Mouse (Mus musculus) thymus, adult 2 months (tissue): ENCODE data around the gene BC048679. TPM values are rescaled to one million over a fixed set of nuclear protein-coding genes. Genes with fewer than 3 reads are reported as not detected.

Source experiments
- DNase-seq: peaks from one replicate; pipeline ENCODE4 v3.0.0; 2021
- H3K27ac ChIP-seq: fragments of 200-500 bp; 2 replicates; pipeline ENCODE4 v1.5.1; 2012; ENCODE audit warnings: low read length, control low read depth; ENCODE audit not compliant: control insufficient read depth, insufficient read depth
- H3K27me3 ChIP-seq: fragments of 200-500 bp; 2 replicates; pipeline ENCODE4 v1.6.1; 2012; ENCODE audit warnings: mild to moderate bottlenecking, low read length, moderate library complexity, mixed read lengths; ENCODE audit not compliant: control insufficient read depth, insufficient read depth
- H3K36me3 ChIP-seq: fragments of 200-500 bp; 2 replicates; pipeline ENCODE4 v1.6.1; 2012; ENCODE audit warnings: mild to moderate bottlenecking, low read length, moderate library complexity; ENCODE audit not compliant: control insufficient read depth, insufficient read depth
- H3K4me1 ChIP-seq: fragments of 200-500 bp; replicated peaks from 2 replicates; pipeline ENCODE4 v1.6.1; 2012; ENCODE audit warnings: low read length; ENCODE audit not compliant: control insufficient read depth, insufficient read depth
- H3K4me3 ChIP-seq: fragments of 200-500 bp; 2 replicates; pipeline ENCODE4 v1.5.1; 2012; ENCODE audit warnings: mild to moderate bottlenecking, low read length, control low read depth, moderate library complexity; ENCODE audit not compliant: control insufficient read depth, insufficient read depth
- CTCF ChIP-seq: fragments of 200-500 bp; IDR thresholded peaks from 2 replicates; pipeline ENCODE4 v1.5.1; 2012; ENCODE audit warnings: mild to moderate bottlenecking, control low read depth, low read length, moderate library complexity, borderline replicate concordance; ENCODE audit not compliant: control insufficient read depth, poor library complexity, insufficient read depth; ENCODE audit errors: extremely low read depth
- POLR2A ChIP-seq: fragments of 200-500 bp; IDR thresholded peaks from 2 replicates; pipeline ENCODE4 v1.6.1; 2012; ENCODE audit warnings: mild to moderate bottlenecking, low read length, control low read depth, moderate library complexity; ENCODE audit not compliant: control insufficient read depth, poor library complexity, insufficient read depth; ENCODE audit errors: extremely low read depth
- WGBS: fragments of 180-500 bp; shearing (Covaris S2); methylation state at CpG from one replicate; pipeline ENCODE4 v1.1.7; 2018; 5-methylcytosine and 5-hydroxymethylcytosine counted together
- polyA plus RNA-seq: library from polyadenylated mRNA; depleted of rRNA; stranded (reverse); fragments of >200 nt; gene quantifications from 2 replicates; pipeline ENCODE4 v1.2.3, GENCODE M21; 2012; rRNA removed

BC048679 gene
- not detected in 2 replicates for polyA plus RNA-seq

GRCm38 (mm10) chr7:81498181-81498580 is at the start of gene BC048679:
TSS of gene BC048679 (minus strand) at chr7:81498281.
- TF ChIP-seq CTCF (no peak), POLR2A (no peak)
- whole genome bisulfite sequencing, result 69% methylated on average over 7 of the region's 7 CpGs
- Histone ChIP-seq H3K4me1 (no peaks in the 10 kb centered on the region; the same call in 1 of the 2 replicates), H3K36me3 (no peaks in the 10 kb centered on the region), H3K4me3 (no peak within 1 kb of the TSS), H3K27ac (no peak within 1 kb of the TSS), H3K27me3 (peaks cover 5% of the 10 kb centered on the region; the same call in 1 of the 2 replicates)
- no peak for DNase-seq

GRCm38 (mm10) chr7:81542934-81543333 is 44.9 kb upstream of the BC048679 start:
- H3K4me1 ChIP-seq, result no peaks in the 10 kb centered on the region
- H3K27me3 ChIP-seq, result no peaks in the 10 kb centered on the region
- WGBS, result 96% methylated on average over 8 of the region's 8 CpGs
- TF ChIP-seq POLR2A (no peak), CTCF (no peak)
- no peak for DNase-seq
- H3K36me3 ChIP-seq, result no peaks in the 10 kb centered on the region
- no peak overlapping the region for H3K27ac ChIP-seq
- no peak overlapping the region for H3K4me3 ChIP-seq

GRCm38 (mm10) chr7:81541924-81542524 is 43.9 kb upstream of the BC048679 start:
- H3K36me3 ChIP-seq, result no peaks in the 10 kb centered on the region
- H3K27ac ChIP-seq, result no peak overlapping the region
- H3K4me1 ChIP-seq, result no peaks in the 10 kb centered on the region
- WGBS, result 87% methylated on average over 7 of the region's 7 CpGs
- no peak for DNase-seq
- H3K27me3 ChIP-seq, result no peaks in the 10 kb centered on the region
- TF ChIP-seq POLR2A (no peak), CTCF (no peak)
- H3K4me3 ChIP-seq, result no peak overlapping the region

GRCm38 (mm10) chr7:81540999-81541398 is 42.9 kb upstream of the BC048679 start:
- DNase-seq, result no peak
- Histone ChIP-seq H3K27ac (no peak overlapping the region), H3K36me3 (no peaks in the 10 kb centered on the region), H3K4me3 (no peak overlapping the region), H3K27me3 (no peaks in the 10 kb centered on the region), H3K4me1 (no peaks in the 10 kb centered on the region)
- TF ChIP-seq CTCF, result no peak
- no peak for TF ChIP-seq POLR2A
- 93% methylated on average over 1 of the region's 1 CpGs for WGBS

- DNase-seq, result no peak
- no peak for TF ChIP-seq CTCF
- TF ChIP-seq POLR2A, result no peak
- 83% methylated on average over 2 of the region's 2 CpGs for WGBS
- Histone ChIP-seq H3K4me1 (no peaks in the 10 kb centered on the region), H3K36me3 (peaks cover 10% of the 10 kb centered on the region; the same call in 1 of the 2 replicates), H3K4me3 (no peak overlapping the region), H3K27me3 (no peaks in the 10 kb centered on the region), H3K27ac (no peak overlapping the region)
These were observed 41.5 kb upstream of the BC048679 start for GRCm38 (mm10) chr7:81539565-81539964.

- no peaks in the 10 kb centered on the region for H3K4me1 ChIP-seq
- WGBS, result 78% methylated on average over 2 of the region's 2 CpGs
- peaks cover 20% of the 10 kb centered on the region; the same call in 1 of the 2 replicates for H3K36me3 ChIP-seq
- H3K27me3 ChIP-seq, result no peaks in the 10 kb centered on the region
- no peak for DNase-seq
- H3K27ac ChIP-seq, result no peak overlapping the region
- no peak overlapping the region for H3K4me3 ChIP-seq
- no peak for TF ChIP-seq CTCF
- TF ChIP-seq POLR2A, result no peak
These were observed 40.1 kb upstream of the BC048679 start for GRCm38 (mm10) chr7:81538070-81538675.

- H3K4me1 ChIP-seq, result no peaks in the 10 kb centered on the region
- no peak for DNase-seq
- H3K36me3 ChIP-seq, result peaks cover 34% of the 10 kb centered on the region
- H3K27me3 ChIP-seq, result no peaks in the 10 kb centered on the region
- H3K4me3 ChIP-seq, result no peak overlapping the region
- WGBS, result 98% methylated on average over 4 of the region's 4 CpGs
- H3K27ac ChIP-seq, result no peak overlapping the region
- TF ChIP-seq CTCF, result no peak
- TF ChIP-seq POLR2A, result no peak
These were observed 38.4 kb upstream of the BC048679 start for GRCm38 (mm10) chr7:81536478-81536877.

- H3K27me3 ChIP-seq, result no peaks in the 10 kb centered on the region
- H3K4me3 ChIP-seq, result no peak overlapping the region
- peaks cover 70% of the 10 kb centered on the region for H3K36me3 ChIP-seq
- WGBS, result 93% methylated on average over 1 of the region's 1 CpGs
- TF ChIP-seq POLR2A, result no peak
- no peak for TF ChIP-seq CTCF
- no peak overlapping the region for H3K27ac ChIP-seq
- no peak for DNase-seq
- no peaks in the 10 kb centered on the region for H3K4me1 ChIP-seq
These were observed 33.4 kb upstream of the BC048679 start for GRCm38 (mm10) chr7:81531462-81531861.
